Mouse (Mus musculus) kidney, embryonic 14.5 days (tissue): ENCODE data around the gene Shroom3. TPM values are rescaled to one million over a fixed set of nuclear protein-coding genes. Genes with fewer than 3 reads are reported as not detected.

Experiments
- ATAC-seq: fragments of 200-750 bp; cut with Nextera tagmentation; 2 replicates; pipeline ENCODE4 v1.8.0; 2017; ENCODE audit warnings: moderate number of reproducible peaks, mild to moderate bottlenecking, moderate TSS enrichment, moderate library complexity; ENCODE audit not compliant: low FRiP score, low TSS enrichment
- H3K27ac ChIP-seq: fragments of 300-500 bp; sonication (generic); 2 replicates; pipeline ENCODE4 v1.5.1; 2014; ENCODE audit warnings: low read depth, mild to moderate bottlenecking, low read length, moderate library complexity, mixed read lengths
- H3K27me3 ChIP-seq: fragments of 300-500 bp; sonication (generic); 2 replicates; pipeline ENCODE4 v1.6.1; 2014; ENCODE audit warnings: mild to moderate bottlenecking, low read length; ENCODE audit not compliant: control insufficient read depth, insufficient read depth
- H3K36me3 ChIP-seq: fragments of 300-500 bp; sonication (generic); 2 replicates; pipeline ENCODE4 v1.6.1; 2014; ENCODE audit warnings: low read length, mixed read lengths; ENCODE audit not compliant: control insufficient read depth, insufficient read depth
- H3K4me1 ChIP-seq: fragments of 300-500 bp; sonication (generic); 2 replicates; pipeline ENCODE4 v1.6.1; 2014; ENCODE audit warnings: low read length, mixed read lengths; ENCODE audit not compliant: control insufficient read depth, insufficient read depth
- H3K4me2 ChIP-seq: fragments of 300-500 bp; sonication (generic); replicated peaks from 2 replicates; pipeline ENCODE4 v1.6.1; 2014; ENCODE audit warnings: low read depth, mild to moderate bottlenecking, low read length
- H3K4me3 ChIP-seq: fragments of 300-500 bp; sonication (generic); 2 replicates; pipeline ENCODE4 v1.5.1; 2014; ENCODE audit warnings: mild to moderate bottlenecking, low read length
- H3K9ac ChIP-seq: fragments of 300-500 bp; sonication (generic); 2 replicates; pipeline ENCODE4 v1.6.1; 2014; ENCODE audit warnings: low read depth, mild to moderate bottlenecking, low read length, moderate library complexity
- H3K9me3 ChIP-seq: fragments of 300-500 bp; sonication (generic); 2 replicates; pipeline ENCODE4 v1.6.1; 2016; ENCODE audit warnings: low read length; ENCODE audit not compliant: control insufficient read depth
- WGBS: fragments of 180-500 bp; shearing (Covaris S2); extraction: QIAGEN DNeasy Blood & Tissue Kit; methylation state at CpG from one replicate; pipeline ENCODE4 v1.1.7; 2014; 5-methylcytosine and 5-hydroxymethylcytosine counted together
- polyA plus RNA-seq: library from polyadenylated mRNA; unstranded; fragments of >200 nt; fragmentation: Nextera tagmentation; extraction: Ambion mirVana; gene quantifications from 2 replicates; pipeline ENCODE4 v1.2.1, GENCODE M21; 2014

Shroom3 gene
- polyA plus RNA-seq, 1 experiment from 2014 or later: 16.0 TPM

DNA sequence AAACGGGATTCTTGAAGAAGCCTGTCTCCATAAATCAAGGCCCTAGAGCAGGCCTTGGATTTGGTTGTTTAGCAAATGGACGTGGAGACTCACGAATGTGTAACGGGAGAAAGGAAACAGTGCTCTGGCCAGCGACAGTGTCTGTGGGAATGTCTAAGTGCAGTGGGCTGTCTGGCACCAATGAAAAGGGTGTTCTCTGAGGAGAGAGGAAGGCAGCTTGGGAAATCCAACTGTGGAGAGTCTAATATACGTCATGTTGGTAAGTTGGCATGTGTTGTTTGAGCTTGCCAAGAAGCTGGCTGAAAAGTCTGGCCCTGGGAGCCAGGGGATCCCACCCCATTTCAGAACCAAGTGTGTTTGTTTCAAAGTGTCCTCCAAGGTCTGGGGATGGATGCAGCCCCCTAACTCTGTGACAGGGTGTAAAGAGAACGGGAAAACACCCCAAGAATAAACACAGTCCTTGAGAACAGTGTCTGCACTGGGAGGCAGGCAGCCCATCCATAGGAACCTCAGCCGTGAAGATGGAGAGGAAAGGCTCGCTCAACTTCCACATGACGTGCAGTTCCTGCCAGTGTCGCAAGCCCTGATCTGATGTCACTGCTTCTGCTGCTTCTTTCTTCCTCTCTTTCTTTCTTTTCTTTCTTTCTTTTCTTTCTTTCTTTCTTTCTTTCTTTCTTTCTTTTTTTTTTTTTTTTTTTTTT is 134.0 kb downstream of the Shroom3 start:
- WGBS: 63% methylated on average over 11 of the region's 11 CpGs

DNA sequence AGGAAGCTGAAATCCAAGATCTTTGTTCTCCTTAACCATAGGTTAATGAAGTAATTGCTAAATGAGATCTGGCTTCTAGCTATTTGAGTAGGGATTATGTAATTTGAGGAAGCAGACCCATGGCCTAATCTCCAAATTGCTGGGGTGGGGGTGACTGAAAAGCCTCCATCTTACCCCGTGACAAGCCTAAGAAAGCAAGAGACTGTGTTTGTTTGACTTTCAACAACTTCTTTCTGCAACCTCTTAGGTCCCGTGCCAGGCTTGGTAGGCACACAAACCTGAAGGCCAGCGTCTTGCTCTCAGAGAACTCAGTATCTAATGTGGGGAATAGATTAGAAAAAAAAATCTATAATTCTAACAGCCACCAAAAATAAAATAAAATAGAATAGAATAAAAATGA is 138.1 kb downstream of the Shroom3 start:
- 80% methylated on average over 3 of the region's 3 CpGs for WGBS
- H3K4me3 ChIP-seq: no peak overlapping the region
- H3K4me1 ChIP-seq: no peaks in the 10 kb centered on the region
- no peaks in the 10 kb centered on the region for H3K9me3 ChIP-seq
- H3K36me3 ChIP-seq: no peaks in the 10 kb centered on the region
- no peak overlapping the region for H3K4me2 ChIP-seq
- no peak overlapping the region for H3K27ac ChIP-seq
- H3K27me3 ChIP-seq: no peaks in the 10 kb centered on the region
- ATAC-seq: no peak
- H3K9ac ChIP-seq: no peak overlapping the region

More for the DNA sequence above, 134.0 kb downstream of the Shroom3 start:
- ATAC-seq: no peak
- peaks cover 10% of the 10 kb centered on the region; the same call in 1 of the 2 replicates for H3K4me1 ChIP-seq
- no peak overlapping the region for H3K27ac ChIP-seq
- H3K27me3 ChIP-seq: no peaks in the 10 kb centered on the region
- no peaks in the 10 kb centered on the region for H3K36me3 ChIP-seq
- no peaks in the 10 kb centered on the region for H3K9me3 ChIP-seq
- no peak overlapping the region for H3K9ac ChIP-seq
- H3K4me2 ChIP-seq: no peak overlapping the region
- H3K4me3 ChIP-seq: no peak overlapping the region

DNA sequence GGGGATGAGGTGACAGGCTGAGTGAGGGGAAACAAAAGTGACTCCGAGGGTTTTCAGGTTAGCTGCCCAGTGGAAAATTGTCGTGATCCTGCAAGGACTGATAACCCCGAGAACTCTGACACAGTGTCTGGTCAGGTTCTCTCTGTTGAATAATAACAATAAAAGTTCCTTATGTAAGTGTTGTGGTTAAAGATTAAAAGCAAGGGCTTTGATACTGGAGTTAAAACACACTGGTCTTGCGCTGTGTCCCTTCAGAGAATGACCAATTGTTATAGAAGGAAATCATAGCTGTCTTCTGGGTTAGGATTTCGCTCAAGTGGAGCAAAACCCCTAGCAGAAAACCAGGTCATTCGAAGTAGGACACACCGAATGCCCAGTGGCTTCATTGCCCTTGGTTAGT is 140.3 kb downstream of the Shroom3 start:
- Histone ChIP-seq H3K4me1 (no peaks in the 10 kb centered on the region), H3K36me3 (no peaks in the 10 kb centered on the region), H3K27me3 (no peaks in the 10 kb centered on the region), H3K9ac (no peak overlapping the region), H3K4me2 (no peak overlapping the region), H3K27ac (no peak overlapping the region), H3K9me3 (no peaks in the 10 kb centered on the region), H3K4me3 (no peak overlapping the region)
- no peak for ATAC-seq
- WGBS: 61% methylated on average over 7 of the region's 7 CpGs

DNA sequence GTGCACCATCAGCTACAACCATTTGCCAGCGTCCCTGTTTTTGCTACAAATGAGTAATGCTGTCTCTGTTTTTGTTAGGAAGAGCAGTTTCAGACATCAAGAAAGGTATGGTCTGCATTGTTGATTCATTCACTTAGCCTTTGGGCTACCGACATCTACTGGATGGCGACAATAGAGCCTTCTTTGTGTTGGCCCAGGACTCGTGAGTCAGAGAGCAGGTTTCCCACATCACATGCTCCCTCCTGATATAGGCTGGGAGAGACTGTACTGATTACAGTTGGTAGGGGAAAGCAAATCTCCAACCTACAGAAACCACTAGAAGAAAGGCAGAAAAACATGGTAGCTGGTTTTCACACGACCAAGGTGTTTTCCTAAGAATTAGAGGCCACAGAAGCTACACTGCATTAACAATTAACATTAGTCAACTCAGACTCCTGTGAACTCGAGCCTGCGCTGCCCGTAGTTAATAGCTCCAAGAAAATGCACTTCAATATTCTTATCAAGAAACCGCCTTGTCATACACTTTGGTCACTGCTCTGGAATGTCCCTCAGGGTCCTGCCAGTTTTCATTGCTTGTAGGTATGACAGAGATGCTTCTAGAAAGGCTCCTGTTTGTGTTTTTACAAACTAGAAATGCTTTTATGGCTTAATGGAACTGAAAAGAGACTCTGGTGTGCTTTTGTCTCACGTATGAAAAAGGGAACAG is 141.2 kb downstream of the Shroom3 start:
- no peak for ATAC-seq
- H3K4me2 ChIP-seq: no peak overlapping the region
- no peak overlapping the region for H3K4me3 ChIP-seq
- H3K9ac ChIP-seq: no peak overlapping the region
- 72% methylated on average over 10 of the region's 10 CpGs for WGBS
- H3K27me3 ChIP-seq: no peaks in the 10 kb centered on the region
- no peaks in the 10 kb centered on the region for H3K4me1 ChIP-seq
- H3K27ac ChIP-seq: no peak overlapping the region
- no peaks in the 10 kb centered on the region for H3K36me3 ChIP-seq
- H3K9me3 ChIP-seq: no peaks in the 10 kb centered on the region

DNA sequence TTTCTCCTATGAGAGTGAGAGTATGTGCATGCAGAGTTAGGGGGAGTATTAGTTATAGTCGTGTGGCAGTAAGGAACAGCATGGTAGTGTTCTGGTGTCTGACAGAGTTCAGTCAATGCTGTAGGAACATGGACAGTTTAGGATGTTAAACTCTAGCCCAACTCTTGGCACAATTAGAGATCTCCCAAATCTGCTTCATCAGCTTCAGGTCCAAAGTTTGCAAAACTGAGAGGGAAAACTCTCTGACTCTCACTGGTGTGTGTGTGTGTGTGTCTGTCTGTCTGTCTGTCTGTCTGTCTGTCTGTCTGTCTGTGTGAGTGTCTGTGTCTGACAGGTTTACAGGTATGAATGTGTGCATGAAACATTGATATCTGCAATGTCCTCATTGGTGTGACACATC is 147.2 kb downstream of the Shroom3 start:
- H3K4me1 ChIP-seq: 0 out of 2 replicates have a peak, but pooled peaks cover 3% of the 10 kb centered on the region
- H3K36me3 ChIP-seq: no peaks in the 10 kb centered on the region
- no peak overlapping the region for H3K4me2 ChIP-seq
- H3K27ac ChIP-seq: no peak overlapping the region
- no peak overlapping the region for H3K4me3 ChIP-seq
- no peak overlapping the region for H3K9ac ChIP-seq
- no peaks in the 10 kb centered on the region for H3K27me3 ChIP-seq
- H3K9me3 ChIP-seq: no peaks in the 10 kb centered on the region
- WGBS: 71% methylated on average over 1 of the region's 1 CpGs
- no peak for ATAC-seq

DNA sequence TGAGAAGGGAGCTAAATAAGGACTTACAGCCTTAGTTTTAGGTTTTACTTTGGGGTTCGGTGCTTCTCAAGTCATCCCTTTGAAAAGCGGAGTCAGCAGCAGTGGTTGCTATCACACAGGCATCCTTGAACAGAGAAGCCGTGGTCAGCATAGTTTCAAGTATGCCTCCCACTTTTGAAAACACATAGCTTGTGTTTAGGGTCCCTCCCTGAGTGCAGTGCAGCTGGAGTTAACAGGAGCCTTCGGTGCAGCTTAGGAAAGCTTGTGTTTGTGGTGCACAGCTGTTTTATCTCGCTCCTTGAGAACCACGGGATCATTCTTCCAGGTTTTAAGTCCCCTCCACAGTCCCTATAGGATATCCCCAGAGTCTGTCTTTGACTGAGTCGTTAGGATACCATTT is 151.3 kb downstream of the Shroom3 start:
- H3K4me2 ChIP-seq: no peak overlapping the region
- H3K9me3 ChIP-seq: peaks cover 3% of the 10 kb centered on the region
- no peak overlapping the region for H3K4me3 ChIP-seq
- H3K27me3 ChIP-seq: no peaks in the 10 kb centered on the region
- 49% methylated on average over 7 of the region's 7 CpGs for WGBS
- ATAC-seq: peak; percentile 45; the same call in 1 of the 2 replicates
- no peak overlapping the region for H3K27ac ChIP-seq
- H3K9ac ChIP-seq: no peak overlapping the region
- H3K36me3 ChIP-seq: no peaks in the 10 kb centered on the region
- H3K4me1 ChIP-seq: 0 out of 2 replicates have a peak, but pooled peaks cover 3% of the 10 kb centered on the region

DNA sequence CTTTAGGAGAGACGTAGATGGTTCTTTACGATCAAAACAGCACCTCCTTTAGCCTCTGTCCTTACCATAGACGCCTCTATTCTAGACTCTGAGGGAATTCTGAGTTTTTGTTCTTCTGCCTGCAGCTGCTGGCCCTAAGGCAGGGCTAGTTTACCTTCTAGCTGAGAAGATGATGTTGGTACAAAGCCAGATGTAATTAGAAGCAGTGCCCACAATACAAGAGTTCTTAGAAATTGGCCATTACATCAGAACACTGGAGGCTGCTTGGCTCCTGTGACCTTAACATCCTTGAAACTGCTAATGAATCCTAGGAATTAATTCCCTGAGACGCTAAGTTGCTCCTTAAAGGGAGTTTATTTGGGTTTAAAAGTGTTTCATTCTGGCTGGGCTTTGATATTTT is 154.1 kb downstream of the Shroom3 start:
- H3K36me3 ChIP-seq: no peaks in the 10 kb centered on the region
- no peak for ATAC-seq
- no peak overlapping the region for H3K4me2 ChIP-seq
- peaks cover 3% of the 10 kb centered on the region for H3K9me3 ChIP-seq
- no peak overlapping the region for H3K4me3 ChIP-seq
- H3K27me3 ChIP-seq: no peaks in the 10 kb centered on the region
- H3K27ac ChIP-seq: no peak overlapping the region
- peaks cover 11% of the 10 kb centered on the region; the same call in 1 of the 2 replicates for H3K4me1 ChIP-seq
- no peak overlapping the region for H3K9ac ChIP-seq
- 72% methylated on average over 4 of the region's 4 CpGs for WGBS

DNA sequence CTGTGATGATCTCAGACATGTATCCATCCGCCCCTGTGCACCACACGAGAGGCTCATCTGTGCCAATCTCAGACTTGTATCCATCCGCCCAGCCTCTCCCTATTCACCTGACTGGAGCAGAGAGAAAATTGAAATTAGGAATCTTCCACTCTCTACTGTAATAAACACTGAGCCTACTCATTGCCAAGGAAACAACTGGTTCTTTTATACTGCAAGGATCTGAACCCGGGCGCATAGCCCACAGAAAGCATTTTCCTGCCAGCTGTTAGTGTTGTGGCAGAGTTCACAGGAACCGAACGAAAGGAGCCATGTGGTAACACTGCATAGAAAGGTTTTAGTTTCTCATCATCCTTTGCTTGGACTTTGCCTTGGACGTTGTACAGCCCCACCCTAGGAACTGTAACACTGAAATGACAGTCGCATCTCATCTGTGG is 155.1 kb downstream of the Shroom3 start:
- WGBS: 89% methylated on average over 9 of the region's 9 CpGs
- Histone ChIP-seq H3K4me3 (no peak overlapping the region), H3K9me3 (peaks cover 3% of the 10 kb centered on the region), H3K9ac (no peak overlapping the region), H3K4me2 (no peak overlapping the region), H3K4me1 (peaks cover 20% of the 10 kb centered on the region; the same call in 1 of the 2 replicates), H3K27ac (no peak overlapping the region), H3K27me3 (no peaks in the 10 kb centered on the region), H3K36me3 (no peaks in the 10 kb centered on the region)
- no peak for ATAC-seq

DNA sequence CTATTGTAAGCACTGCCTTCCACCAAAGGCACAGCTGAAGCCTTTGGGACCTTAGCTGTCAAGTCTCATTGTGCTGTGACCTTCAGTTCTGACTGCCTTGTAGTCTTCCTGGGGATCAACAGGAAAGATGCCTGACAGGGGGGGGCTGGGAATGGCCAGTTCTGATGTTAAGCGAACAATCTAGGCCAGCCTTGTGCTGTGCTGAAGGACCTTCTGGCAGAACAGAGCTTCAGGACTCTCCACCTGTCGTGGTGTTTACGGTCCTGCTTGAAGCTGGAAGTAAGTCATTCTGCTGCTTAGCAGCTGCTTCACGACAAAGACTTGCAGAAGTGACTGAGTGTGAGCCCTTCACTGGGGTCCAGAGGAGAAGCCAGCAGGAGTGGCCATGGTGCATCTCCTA is 156.1 kb downstream of the Shroom3 start:
- Histone ChIP-seq H3K36me3 (no peaks in the 10 kb centered on the region), H3K9ac (no peak overlapping the region), H3K27me3 (no peaks in the 10 kb centered on the region), H3K27ac (no peak overlapping the region), H3K4me2 (no peak overlapping the region), H3K9me3 (peaks cover 3% of the 10 kb centered on the region), H3K4me3 (no peak overlapping the region), H3K4me1 (peaks cover 29% of the 10 kb centered on the region)
- WGBS: 71% methylated on average over 4 of the region's 4 CpGs
- no peak for ATAC-seq
